Mouse (Mus musculus): ENCODE measurements around the gene Raet1e. TPM values are rescaled to one million over a fixed set of nuclear protein-coding genes. Genes with fewer than 3 reads are reported as not detected.

The Raet1e gene
- polyA plus RNA-seq, 1 experiment from 2014 or later, result 5.3 TPM

GRCm38 (mm10) chr10:22297033-22297762 lies 138.8 kb downstream of the Raet1e start:
- H3K4me3 ChIP-seq (ENCODE audit: low read depth, low read length), result no peak overlapping the region
- no peaks in the 10 kb centered on the region for H3K27me3 ChIP-seq (ENCODE audit: control insufficient read depth, insufficient read depth, low read length)
- no peaks in the 10 kb centered on the region for H3K36me3 ChIP-seq (ENCODE audit: control insufficient read depth, insufficient read depth, low read length)
- H3K4me2 ChIP-seq (replicated peaks; ENCODE audit: low read depth), result no peak overlapping the region
- H3K27ac ChIP-seq (replicated peaks), result no peak overlapping the region
- WGBS, result 60% methylated on average over 5 of the region's 5 CpGs
- DNase-seq (ENCODE audit: low spot score) (no peak), ATAC-seq (ENCODE audit: low FRiP score, low TSS enrichment) (no peak)
- H3K4me1 ChIP-seq (replicated peaks; ENCODE audit: control insufficient read depth, insufficient read depth), result no peaks in the 10 kb centered on the region
- no peak for TF ChIP-seq EP300 (optimal IDR thresholded peaks at IDR 0.05)
- no peak for TF ChIP-seq CTCF (IDR thresholded peaks at IDR 0.05; ENCODE audit: low read depth)
- no peak overlapping the region for H3K9ac ChIP-seq (ENCODE audit: low read length)
- no peaks in the 10 kb centered on the region for H3K9me3 ChIP-seq (ENCODE audit: control insufficient read depth, low read length)

- H3K27ac ChIP-seq (replicated peaks), result no peak overlapping the region
- ATAC-seq (ENCODE audit: low FRiP score, low TSS enrichment) (no peak), DNase-seq (ENCODE audit: low spot score) (no peak)
- TF ChIP-seq CTCF (IDR thresholded peaks at IDR 0.05; ENCODE audit: low read depth) (no peak), EP300 (optimal IDR thresholded peaks at IDR 0.05) (no peak)
- H3K9ac ChIP-seq (ENCODE audit: low read length), result no peak overlapping the region
- 52% methylated on average over 8 of the region's 8 CpGs for WGBS
- H3K4me1 ChIP-seq (replicated peaks; ENCODE audit: control insufficient read depth, insufficient read depth), result no peaks in the 10 kb centered on the region
- H3K36me3 ChIP-seq (ENCODE audit: control insufficient read depth, insufficient read depth, low read length), result no peaks in the 10 kb centered on the region
- no peaks in the 10 kb centered on the region for H3K27me3 ChIP-seq (ENCODE audit: control insufficient read depth, insufficient read depth, low read length)
- no peak overlapping the region for H3K4me2 ChIP-seq (replicated peaks; ENCODE audit: low read depth)
- no peak overlapping the region for H3K4me3 ChIP-seq (ENCODE audit: low read depth, low read length)
- H3K9me3 ChIP-seq (ENCODE audit: control insufficient read depth, low read length), result no peaks in the 10 kb centered on the region
These were observed 139.5 kb downstream of the Raet1e start for GRCm38 (mm10) chr10:22297766-22298461.

GRCm38 (mm10) chr10:22299324-22299723 lies 141.0 kb downstream of the Raet1e start:
- H3K9me3 ChIP-seq (ENCODE audit: control insufficient read depth, low read length), result no peaks in the 10 kb centered on the region
- ATAC-seq (ENCODE audit: low FRiP score, low TSS enrichment), result no peak
- H3K4me2 ChIP-seq (replicated peaks; ENCODE audit: low read depth), result no peak overlapping the region
- TF ChIP-seq CTCF (IDR thresholded peaks at IDR 0.05; ENCODE audit: low read depth) (no peak), EP300 (optimal IDR thresholded peaks at IDR 0.05) (no peak)
- H3K36me3 ChIP-seq (ENCODE audit: control insufficient read depth, insufficient read depth, low read length), result no peaks in the 10 kb centered on the region
- H3K27ac ChIP-seq (replicated peaks), result no peak overlapping the region
- DNase-seq (ENCODE audit: low spot score), result no peak
- H3K27me3 ChIP-seq (ENCODE audit: control insufficient read depth, insufficient read depth, low read length), result no peaks in the 10 kb centered on the region
- WGBS, result 78% methylated on average over 2 of the region's 2 CpGs
- H3K4me1 ChIP-seq (replicated peaks; ENCODE audit: control insufficient read depth, insufficient read depth), result no peaks in the 10 kb centered on the region
- H3K4me3 ChIP-seq (ENCODE audit: low read depth, low read length), result no peak overlapping the region
- no peak overlapping the region for H3K9ac ChIP-seq (ENCODE audit: low read length)

GRCm38 (mm10) chr10:22301641-22302040 lies 143.3 kb downstream of the Raet1e start:
- 77% methylated on average over 1 of the region's 1 CpGs for WGBS
- TF ChIP-seq EP300 (optimal IDR thresholded peaks at IDR 0.05) (no peak), CTCF (IDR thresholded peaks at IDR 0.05; ENCODE audit: low read depth) (no peak)
- no peak overlapping the region for H3K27ac ChIP-seq (replicated peaks)
- H3K9ac ChIP-seq (ENCODE audit: low read length), result no peak overlapping the region
- no peak for DNase-seq (ENCODE audit: low spot score)
- H3K4me1 ChIP-seq (replicated peaks; ENCODE audit: control insufficient read depth, insufficient read depth), result no peaks in the 10 kb centered on the region
- no peaks in the 10 kb centered on the region for H3K9me3 ChIP-seq (ENCODE audit: control insufficient read depth, low read length)
- H3K4me2 ChIP-seq (replicated peaks; ENCODE audit: low read depth), result no peak overlapping the region
- no peaks in the 10 kb centered on the region for H3K27me3 ChIP-seq (ENCODE audit: control insufficient read depth, insufficient read depth, low read length)
- no peak for ATAC-seq (ENCODE audit: low FRiP score, low TSS enrichment)
- H3K36me3 ChIP-seq (ENCODE audit: control insufficient read depth, insufficient read depth, low read length), result no peaks in the 10 kb centered on the region
- no peak overlapping the region for H3K4me3 ChIP-seq (ENCODE audit: low read depth, low read length)

GRCm38 (mm10) chr10:22302344-22303057 lies 144.1 kb downstream of the Raet1e start:
- no peak for TF ChIP-seq CTCF (IDR thresholded peaks at IDR 0.05; ENCODE audit: low read depth)
- TF ChIP-seq EP300 (optimal IDR thresholded peaks at IDR 0.05), result no peak

More at GRCm38 (mm10) chr10:22302344-22303057, 144.1 kb downstream of the Raet1e start:
- WGBS, result 69% methylated on average over 5 of the region's 5 CpGs
- no peaks in the 10 kb centered on the region for H3K36me3 ChIP-seq (ENCODE audit: control insufficient read depth, insufficient read depth, low read length)
- H3K27me3 ChIP-seq (ENCODE audit: control insufficient read depth, insufficient read depth, low read length), result no peaks in the 10 kb centered on the region
- no peak overlapping the region for H3K27ac ChIP-seq (replicated peaks)
- DNase-seq (ENCODE audit: low spot score) (no peak), ATAC-seq (ENCODE audit: low FRiP score, low TSS enrichment) (no peak)
- no peak overlapping the region for H3K9ac ChIP-seq (ENCODE audit: low read length)
- H3K4me1 ChIP-seq (replicated peaks; ENCODE audit: control insufficient read depth, insufficient read depth), result no peaks in the 10 kb centered on the region
- no peak overlapping the region for H3K4me3 ChIP-seq (ENCODE audit: low read depth, low read length)
- no peak overlapping the region for H3K4me2 ChIP-seq (replicated peaks; ENCODE audit: low read depth)
- H3K9me3 ChIP-seq (ENCODE audit: control insufficient read depth, low read length), result no peaks in the 10 kb centered on the region

Data from stomach, postnatal 0 days (tissue).